Mouse (Mus musculus) liver, embryonic 14.5 days (tissue): Measurements from ENCODE around the gene Ccdc12. TPM values are rescaled to one million over a fixed set of nuclear protein-coding genes. Genes with fewer than 3 reads are reported as not detected.

Source experiments
- ATAC-seq: fragments of 200-750 bp; cut with Nextera tagmentation; 2 replicates; pipeline ENCODE4 v1.8.0; 2017; ENCODE audit warnings: moderate number of reproducible peaks, mild to moderate bottlenecking, moderate library complexity; ENCODE audit not compliant: insufficient read depth
- DNase-seq, 3 experiments: peaks; one replicate each; pipeline ENCODE4 v3.0.0-alpha.2; 2012 to 2013; ENCODE audit warnings: low read depth in 3 of 3, low spot score in 3 of 3
- H3K27ac ChIP-seq: fragments of 300-500 bp; sonication (generic); 2 replicates; pipeline ENCODE4 v1.5.1; 2014; ENCODE audit warnings: moderate library complexity, mild to moderate bottlenecking, control low read depth, inconsistent platforms
- H3K27me3 ChIP-seq: fragments of 300-500 bp; sonication (generic); 2 replicates; pipeline ENCODE4 v1.6.1; 2014; ENCODE audit warnings: mild to moderate bottlenecking, low read length, moderate library complexity; ENCODE audit not compliant: control insufficient read depth, insufficient read depth
- H3K36me3 ChIP-seq: fragments of 300-500 bp; sonication (generic); replicated peaks from 2 replicates; pipeline ENCODE4 v1.6.1; 2014; ENCODE audit warnings: low read depth; ENCODE audit not compliant: control insufficient read depth, insufficient read depth
- H3K4me1 ChIP-seq, 2 experiments: fragments of 200-500 bp in 1 of 2; fragments of 300-500 bp in 1 of 2; sonication (generic) in 1 of 2; replicated peaks; 2 replicates each; pipeline ENCODE4 v1.6.1; 2012 to 2014; ENCODE audit warnings: antibody characterized with exemption in 1 of 2, inconsistent platforms in 1 of 2, low read length in 1 of 2; ENCODE audit not compliant: control insufficient read depth in 2 of 2, insufficient read depth in 2 of 2
- H3K4me2 ChIP-seq: fragments of 300-500 bp; sonication (generic); 2 replicates; pipeline ENCODE4 v1.6.1; 2014; ENCODE audit warnings: low read depth, mild to moderate bottlenecking, control low read depth, moderate library complexity
- H3K4me3 ChIP-seq, 2 experiments: fragments of 200-500 bp in 1 of 2; fragments of 300-500 bp in 1 of 2; sonication (generic) in 1 of 2; 2 replicates each; pipeline ENCODE4 v1.5.1; 2012 to 2014; ENCODE audit warnings: low read depth in 2 of 2, low read length in 2 of 2, mild to moderate bottlenecking in 2 of 2, control low read depth in 1 of 2, inconsistent platforms in 1 of 2, moderate library complexity in 1 of 2; ENCODE audit not compliant: insufficient read depth in 1 of 2
- H3K9ac ChIP-seq: fragments of 300-500 bp; sonication (generic); replicated peaks from 2 replicates; pipeline ENCODE4 v1.6.1; 2014; ENCODE audit warnings: mild to moderate bottlenecking, control low read depth, moderate library complexity
- H3K9me3 ChIP-seq: fragments of 300-500 bp; sonication (generic); 2 replicates; pipeline ENCODE4 v1.6.1; 2016; ENCODE audit warnings: low read length, mixed read lengths; ENCODE audit not compliant: control insufficient read depth
- CTCF ChIP-seq: IDR thresholded peaks from 2 replicates; pipeline ENCODE4 v1.5.1; 2016; ENCODE audit warnings: antibody characterized with exemption, low read depth, control low read depth
- EP300 ChIP-seq: IDR thresholded peaks from 2 replicates; pipeline ENCODE4 v1.6.1; 2016; ENCODE audit warnings: antibody characterized with exemption, low read depth
- WGBS: fragments of 180-500 bp; shearing (Covaris S2); extraction: QIAGEN DNeasy Blood & Tissue Kit; methylation state at CpG from one replicate; pipeline ENCODE4 v1.1.7; 2014; ENCODE audit not compliant: insufficient replicate concordance; 5-methylcytosine and 5-hydroxymethylcytosine counted together
- polyA plus RNA-seq, 2 experiments: library from polyadenylated mRNA; depleted of rRNA in 1 of 2; stranded (reverse) in 1 of 2; unstranded in 1 of 2; fragments of >200 nt; fragmentation: Nextera tagmentation in 1 of 2; extraction: Ambion mirVana in 1 of 2; gene quantifications; 2 replicates each; pipeline versions ENCODE4 v1.2.1 to v1.2.3; 2012 to 2014

Gene Ccdc12
- polyA plus RNA-seq, 2 experiments = 64.5 to 66.0 TPM

- TF ChIP-seq EP300 (no peak), CTCF (no peak)
- WGBS = 53% methylated on average over 9 of the region's 9 CpGs
- H3K36me3 ChIP-seq = no peaks in the 10 kb centered on the region
- H3K9me3 ChIP-seq = no peaks in the 10 kb centered on the region
- H3K9ac ChIP-seq = no peak overlapping the region
- peaks cover 12% of the 10 kb centered on the region for H3K27me3 ChIP-seq
- no peak overlapping the region for H3K4me3 ChIP-seq
- H3K27ac ChIP-seq = no peak overlapping the region
- ATAC-seq (no peak), DNase-seq (no peak)
- no peak overlapping the region for H3K4me2 ChIP-seq
- peaks cover 0 to 13% of the 10 kb centered on the region in 2 experiments; a peak in 2 of 4 replicates for H3K4me1 ChIP-seq
Observed at GRCm38 (mm10) chr9:110736362-110736761, 80.1 kb downstream of the Ccdc12 start.

GRCm38 (mm10) chr9:110738054-110738453 is 81.8 kb downstream of the Ccdc12 start:
- no peaks in the 10 kb centered on the region for H3K9me3 ChIP-seq
- peak; percentile 53 for TF ChIP-seq CTCF
- no peak for TF ChIP-seq EP300
- H3K36me3 ChIP-seq = no peaks in the 10 kb centered on the region
- H3K4me2 ChIP-seq = no peak overlapping the region
- WGBS = 12% methylated on average over 1 of the region's 1 CpGs
- ATAC-seq (no peak), DNase-seq (no peak)
- peaks cover 29% of the 10 kb centered on the region for H3K27me3 ChIP-seq
- H3K4me3 ChIP-seq = no peak overlapping the region
- peaks cover 0 to 10% of the 10 kb centered on the region in 2 experiments; a peak in 2 of 4 replicates for H3K4me1 ChIP-seq
- H3K9ac ChIP-seq = no peak overlapping the region
- H3K27ac ChIP-seq = no peak overlapping the region

GRCm38 (mm10) chr9:110739961-110740360 is 83.7 kb downstream of the Ccdc12 start:
- ATAC-seq (no peak), DNase-seq (no peak)
- H3K4me1 ChIP-seq = peaks cover 0 to 8% of the 10 kb centered on the region in 2 experiments; a peak in 2 of 4 replicates
- no peak overlapping the region for H3K4me2 ChIP-seq
- no peak overlapping the region for H3K27ac ChIP-seq
- H3K27me3 ChIP-seq = peaks cover 48% of the 10 kb centered on the region
- TF ChIP-seq CTCF (no peak), EP300 (no peak)
- no peaks in the 10 kb centered on the region for H3K36me3 ChIP-seq
- WGBS = 61% methylated on average over 7 of the region's 7 CpGs
- no peaks in the 10 kb centered on the region for H3K9me3 ChIP-seq
- H3K9ac ChIP-seq = no peak overlapping the region
- H3K4me3 ChIP-seq = no peak overlapping the region

- Histone ChIP-seq H3K4me1 (peaks cover 0 to 16% of the 10 kb centered on the region in 2 experiments; a peak in 2 of 4 replicates), H3K4me3 (peak within 1 kb of the TSS; percentile 52 to 53), H3K27me3 (peaks cover 56% of the 10 kb centered on the region), H3K27ac (no peak within 1 kb of the TSS), H3K9ac (no peak within 1 kb of the TSS), H3K4me2 (peak within 1 kb of the TSS; percentile 56), H3K9me3 (no peaks in the 10 kb centered on the region), H3K36me3 (no peaks in the 10 kb centered on the region)
- 6% methylated on average over 17 of the region's 17 CpGs for WGBS
- ATAC-seq (no peak), DNase-seq (no peak)
- TF ChIP-seq CTCF (no peak), EP300 (no peak)
Observed at GRCm38 (mm10) chr9:110741711-110742294, 85.5 kb downstream of the Ccdc12 start, which contains the start of gene Myl3. TSS of gene Myl3 (plus strand) at chr9:110741861.

GRCm38 (mm10) chr9:110742295-110742950 is 86.1 kb downstream of the Ccdc12 start:
- H3K9me3 ChIP-seq = no peaks in the 10 kb centered on the region
- 0 out of 2 replicates have a peak, but pooled peaks have one; percentile 44 for ATAC-seq
- WGBS = under 1% methylated on average over 66 of the region's 71 CpGs
- no peak overlapping the region for H3K9ac ChIP-seq
- no peak overlapping the region for H3K27ac ChIP-seq
- no peak for TF ChIP-seq EP300
- no peak for TF ChIP-seq CTCF
- no peaks in the 10 kb centered on the region for H3K36me3 ChIP-seq
- H3K4me1 ChIP-seq = peaks cover 0 to 16% of the 10 kb centered on the region in 2 experiments; a peak in 2 of 4 replicates
- peaks cover 56% of the 10 kb centered on the region for H3K27me3 ChIP-seq
- no peak for DNase-seq
- peak overlapping the region; percentile 52 to 53 for H3K4me3 ChIP-seq
- peak overlapping the region; percentile 56 for H3K4me2 ChIP-seq
